Mouse (Mus musculus) E14TG2a.4 (cell line): ENCODE measurements around the gene Bid.

ENCODE experiments used
- CTCF ChIP-seq: conservative IDR thresholded peaks from 2 replicates; pipeline ENCODE4 v1.5.1; 2014; ENCODE audit warnings: low read length
- NANOG ChIP-seq: IDR thresholded peaks from 2 replicates; pipeline ENCODE4 v1.6.1; 2014; ENCODE audit warnings: borderline replicate concordance, low read length, mixed read lengths
- POU5F1 ChIP-seq: IDR thresholded peaks from 2 replicates; pipeline ENCODE4 v1.6.1; 2014; ENCODE audit warnings: low read length, borderline replicate concordance

DNA sequence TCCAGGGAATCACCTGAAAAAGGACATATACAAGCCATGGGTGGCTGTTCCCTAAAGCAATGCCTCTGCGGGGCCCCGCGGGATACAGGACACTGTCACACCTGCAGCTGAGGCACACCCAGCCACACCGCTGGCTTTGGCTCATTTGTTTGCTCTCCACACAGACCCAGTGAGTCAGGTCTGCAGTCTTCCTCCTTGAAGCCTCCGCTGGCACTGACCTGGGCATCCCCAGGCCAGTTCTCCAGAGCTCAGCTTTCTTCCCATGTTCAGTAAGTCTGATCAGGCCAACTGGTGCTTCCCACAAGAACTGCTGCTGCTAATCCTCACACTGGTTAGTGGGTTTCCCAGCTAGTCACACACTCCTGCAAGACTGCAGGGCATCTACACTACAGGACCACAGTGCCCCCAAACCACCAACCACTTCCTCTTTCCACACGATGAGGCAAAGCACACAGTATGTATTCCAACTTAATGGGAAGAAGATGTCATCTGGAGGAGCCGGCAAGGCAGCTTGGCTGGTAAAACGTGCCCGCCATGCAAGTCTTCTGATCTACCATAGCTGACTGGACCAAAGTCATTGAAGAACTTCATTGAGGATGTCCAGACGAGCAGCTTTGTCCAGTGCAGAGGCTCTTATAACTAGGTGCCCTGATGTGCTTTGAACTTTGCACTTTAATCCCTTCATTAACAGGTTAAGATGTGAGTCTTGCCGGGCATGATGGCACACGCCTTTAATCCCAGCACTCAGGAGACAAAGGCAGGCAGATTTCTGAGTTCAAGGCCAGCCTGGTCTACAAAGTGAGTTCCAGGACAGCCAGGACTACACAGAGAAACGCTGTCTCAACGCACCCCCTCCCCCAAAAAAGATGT is 14.6 kb downstream of the Bid start:
- no peak for TF ChIP-seq CTCF
- TF ChIP-seq POU5F1, result no peak
- TF ChIP-seq NANOG, result no peak
